Mouse (Mus musculus) neural tube, embryonic 14.5 days (tissue): ENCODE data around the gene Wdr6. TPM values are rescaled to one million over a fixed set of nuclear protein-coding genes. Genes with fewer than 3 reads are reported as not detected.

Source experiments
- ATAC-seq: fragments of 200-750 bp; cut with Nextera tagmentation; 2 replicates; pipeline ENCODE4 v1.8.0; 2017; ENCODE audit warnings: low read depth, mild to moderate bottlenecking, moderate TSS enrichment, moderate library complexity
- H3K27ac ChIP-seq: fragments of 300-500 bp; sonication (generic); 2 replicates; pipeline ENCODE4 v1.5.1; 2014; ENCODE audit warnings: low read depth, mild to moderate bottlenecking, control low read depth, low read length, moderate library complexity, mixed read lengths
- H3K27me3 ChIP-seq: fragments of 300-500 bp; sonication (generic); 2 replicates; pipeline ENCODE4 v1.6.1; 2014; ENCODE audit warnings: low read length; ENCODE audit not compliant: control insufficient read depth, insufficient read depth
- H3K36me3 ChIP-seq: fragments of 300-500 bp; sonication (generic); 2 replicates; pipeline ENCODE4 v1.6.1; 2014; ENCODE audit warnings: low read length, mixed read lengths; ENCODE audit not compliant: control insufficient read depth, insufficient read depth
- H3K4me1 ChIP-seq: fragments of 300-500 bp; sonication (generic); 2 replicates; pipeline ENCODE4 v1.6.1; 2014; ENCODE audit warnings: low read length; ENCODE audit not compliant: control insufficient read depth, insufficient read depth
- H3K4me2 ChIP-seq: fragments of 300-500 bp; sonication (generic); 2 replicates; pipeline ENCODE4 v1.6.1; 2014; ENCODE audit warnings: mild to moderate bottlenecking, low read depth, low read length, control low read depth
- H3K4me3 ChIP-seq: fragments of 300-500 bp; sonication (generic); 2 replicates; pipeline ENCODE4 v1.5.1; 2014; ENCODE audit warnings: low read depth, low read length, control low read depth, mixed read lengths
- H3K9ac ChIP-seq: fragments of 300-500 bp; sonication (generic); replicated peaks from 2 replicates; pipeline ENCODE4 v1.6.1; 2014; ENCODE audit warnings: low read depth, mild to moderate bottlenecking, control low read depth, low read length, mixed read lengths
- H3K9me3 ChIP-seq: fragments of 300-500 bp; sonication (generic); 2 replicates; pipeline ENCODE4 v1.6.1; 2016; ENCODE audit warnings: low read length; ENCODE audit not compliant: control insufficient read depth
- WGBS: fragments of 180-500 bp; shearing (Covaris S2); extraction: QIAGEN DNeasy Blood & Tissue Kit; methylation state at CpG from one replicate; pipeline ENCODE4 v1.1.7; 2014; 5-methylcytosine and 5-hydroxymethylcytosine counted together
- polyA plus RNA-seq: library from polyadenylated mRNA; unstranded; fragments of >200 nt; fragmentation: Nextera tagmentation; extraction: Ambion mirVana; gene quantifications from 2 replicates; pipeline ENCODE4 v1.2.1, GENCODE M21; 2014

The Wdr6 gene
- polyA plus RNA-seq, 1 experiment from 2014 or later, result 206 TPM

DNA sequence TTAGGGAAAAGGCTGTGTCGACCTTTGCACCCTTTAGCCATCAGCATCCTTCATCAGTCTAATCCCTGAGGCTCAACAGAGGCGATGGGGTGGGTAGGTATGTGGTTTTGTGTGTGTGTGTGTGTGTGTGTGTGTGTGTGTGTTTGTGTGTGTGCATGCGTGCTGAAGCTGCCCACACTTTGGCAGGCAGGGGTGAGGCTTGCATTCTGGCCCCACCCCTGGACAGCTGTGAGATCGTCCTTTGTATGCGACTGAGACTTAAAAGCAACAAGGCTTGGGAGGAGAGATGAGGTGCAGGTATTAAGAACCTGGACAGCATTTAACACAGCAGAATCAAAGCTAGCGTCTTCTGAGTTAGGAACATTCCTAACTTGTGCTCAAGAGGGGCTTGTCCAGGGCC lies 1.5 kb downstream of the Wdr6 start:
- Histone ChIP-seq H3K9ac (peak overlapping the region; percentile 97; the same call in 1 of the 2 replicates), H3K27ac (no peak overlapping the region), H3K27me3 (no peaks in the 10 kb centered on the region), H3K4me3 (peak overlapping the region; percentile 57), H3K36me3 (peaks cover 37% of the 10 kb centered on the region), H3K4me2 (peak overlapping the region; percentile 87), H3K9me3 (no peaks in the 10 kb centered on the region), H3K4me1 (peaks cover 46% of the 10 kb centered on the region)
- WGBS, result 58% methylated on average over 6 of the region's 6 CpGs
- no peak for ATAC-seq

- Histone ChIP-seq H3K36me3 (peaks cover 45% of the 10 kb centered on the region), H3K27me3 (no peaks in the 10 kb centered on the region), H3K4me1 (peaks cover 48% of the 10 kb centered on the region), H3K9ac (no peak overlapping the region), H3K9me3 (no peaks in the 10 kb centered on the region), H3K4me3 (no peak overlapping the region), H3K27ac (no peak overlapping the region), H3K4me2 (peak overlapping the region; percentile 87)
- no peak for ATAC-seq
- WGBS, result 89% methylated on average over 37 of the region's 37 CpGs
Measured at GRCm38 (mm10) chr9:108575321-108576297, 2.9 kb downstream of the Wdr6 start.

DNA sequence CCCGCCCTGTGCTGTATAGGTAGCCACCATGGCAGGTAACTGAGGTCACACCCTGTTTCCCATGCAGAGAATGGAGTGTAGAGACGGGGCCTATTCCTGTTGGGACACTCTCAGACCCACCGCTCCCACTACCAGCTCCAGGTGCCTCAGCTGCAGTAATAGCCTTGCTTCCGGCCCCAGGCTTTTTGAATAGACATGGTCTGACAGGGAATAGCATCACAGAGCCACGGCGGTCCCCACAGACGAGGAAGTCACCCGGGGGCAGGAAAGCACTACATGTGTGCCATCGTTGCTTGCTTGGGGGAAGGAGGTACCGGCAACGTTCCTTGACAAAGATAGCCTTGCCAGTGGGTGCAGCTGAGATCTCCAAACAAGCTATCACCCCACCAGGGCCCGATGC lies 3.6 kb downstream of the Wdr6 start:
- no peak for ATAC-seq
- peaks cover 45% of the 10 kb centered on the region for H3K36me3 ChIP-seq
- no peak overlapping the region for H3K9ac ChIP-seq
- H3K27me3 ChIP-seq, result no peaks in the 10 kb centered on the region
- 82% methylated on average over 12 of the region's 12 CpGs for WGBS
- peak overlapping the region; percentile 23; the same call in 1 of the 2 replicates for H3K4me2 ChIP-seq
- no peak overlapping the region for H3K4me3 ChIP-seq
- no peaks in the 10 kb centered on the region for H3K9me3 ChIP-seq
- no peak overlapping the region for H3K27ac ChIP-seq
- peaks cover 53% of the 10 kb centered on the region for H3K4me1 ChIP-seq

DNA sequence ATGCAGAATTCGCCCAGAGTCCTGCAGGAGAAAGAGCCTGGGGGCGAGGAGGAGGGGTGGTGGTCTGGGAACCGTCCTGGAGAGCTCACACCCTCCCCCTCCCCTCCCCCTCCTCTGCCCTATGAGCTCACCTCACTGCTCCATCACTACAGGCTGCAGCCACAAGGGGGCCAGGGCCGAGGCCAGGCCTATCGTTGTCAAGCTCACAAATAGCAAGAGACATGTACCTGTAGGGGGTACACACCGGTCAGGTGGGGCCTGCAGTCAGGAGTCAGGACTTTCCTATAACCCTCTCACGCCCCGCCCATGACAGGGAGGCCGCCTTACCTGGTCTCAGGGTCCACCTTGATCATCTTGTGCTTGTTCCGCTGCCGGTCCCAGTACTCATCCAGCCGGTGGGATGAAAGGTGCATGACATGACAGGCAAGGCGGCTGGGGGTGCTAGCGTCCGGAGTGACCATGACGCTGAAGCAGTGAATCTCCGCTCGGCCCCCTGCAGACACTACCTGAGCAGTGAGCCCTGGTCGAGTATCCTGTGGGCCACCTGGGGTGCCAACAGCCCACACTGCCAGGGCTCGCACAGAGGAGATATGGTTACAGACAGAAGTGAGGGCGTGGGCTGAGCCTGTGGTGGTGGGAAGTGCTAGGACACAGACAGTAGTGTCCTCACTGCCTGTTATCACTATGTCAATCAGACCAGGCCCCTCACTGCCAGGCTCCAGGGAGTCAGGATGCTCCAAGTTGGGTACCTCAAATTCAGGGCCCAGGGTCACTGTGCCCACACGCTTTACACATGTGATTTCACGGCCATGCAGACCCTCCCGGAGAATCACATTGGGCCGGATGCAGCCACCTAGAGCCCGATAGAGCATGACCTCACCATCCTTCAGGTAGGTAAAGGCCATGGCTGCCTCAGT lies 4.5 kb downstream of the Wdr6 start:
- no peak overlapping the region for H3K27ac ChIP-seq
- peaks cover 47% of the 10 kb centered on the region for H3K4me1 ChIP-seq
- H3K4me2 ChIP-seq, result no peak overlapping the region
- H3K9ac ChIP-seq, result no peak overlapping the region; the same call in 1 of the 2 replicates
- ATAC-seq, result no peak
- no peaks in the 10 kb centered on the region for H3K9me3 ChIP-seq
- no peaks in the 10 kb centered on the region for H3K27me3 ChIP-seq
- peaks cover 45% of the 10 kb centered on the region for H3K36me3 ChIP-seq
- 58% methylated on average over 25 of the region's 26 CpGs for WGBS
- no peak overlapping the region for H3K4me3 ChIP-seq

DNA sequence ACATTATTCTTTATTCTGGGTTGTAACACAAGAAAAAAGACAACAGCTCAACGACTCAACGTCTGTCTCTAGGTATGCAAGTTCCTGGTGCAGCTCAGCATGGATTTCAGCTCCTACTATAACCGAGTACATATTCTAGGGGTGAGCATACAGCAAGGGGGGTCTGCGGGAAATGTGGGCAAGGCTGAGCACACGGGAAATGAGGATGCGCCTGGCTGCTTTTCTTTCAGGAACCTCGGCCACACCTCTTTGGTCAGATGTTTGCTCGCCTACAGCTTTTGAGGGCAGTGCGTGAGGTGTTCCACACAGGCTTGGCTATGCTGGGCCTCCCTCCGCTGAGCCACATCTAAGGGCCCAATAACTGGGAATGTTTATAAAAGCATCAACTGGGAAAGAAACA lies 6.2 kb downstream of the Wdr6 start:
- no peak overlapping the region for H3K9ac ChIP-seq
- no peaks in the 10 kb centered on the region for H3K27me3 ChIP-seq
- no peak overlapping the region for H3K4me2 ChIP-seq
- no peak for ATAC-seq
- no peaks in the 10 kb centered on the region for H3K9me3 ChIP-seq
- peaks cover 50% of the 10 kb centered on the region for H3K4me1 ChIP-seq
- peaks cover 45% of the 10 kb centered on the region for H3K36me3 ChIP-seq
- no peak overlapping the region for H3K27ac ChIP-seq
- 87% methylated on average over 10 of the region's 10 CpGs for WGBS
- H3K4me3 ChIP-seq, result no peak overlapping the region

GRCm38 (mm10) chr9:108571401-108571973 lies 7.1 kb downstream of the Wdr6 start:
- 96% methylated on average over 16 of the region's 16 CpGs for WGBS
- ATAC-seq, result no peak
- Histone ChIP-seq H3K27me3 (no peaks in the 10 kb centered on the region), H3K36me3 (peaks cover 45% of the 10 kb centered on the region), H3K4me3 (no peak overlapping the region), H3K9ac (no peak overlapping the region), H3K27ac (no peak overlapping the region), H3K4me1 (peaks cover 42% of the 10 kb centered on the region), H3K9me3 (no peaks in the 10 kb centered on the region), H3K4me2 (no peak overlapping the region)

DNA sequence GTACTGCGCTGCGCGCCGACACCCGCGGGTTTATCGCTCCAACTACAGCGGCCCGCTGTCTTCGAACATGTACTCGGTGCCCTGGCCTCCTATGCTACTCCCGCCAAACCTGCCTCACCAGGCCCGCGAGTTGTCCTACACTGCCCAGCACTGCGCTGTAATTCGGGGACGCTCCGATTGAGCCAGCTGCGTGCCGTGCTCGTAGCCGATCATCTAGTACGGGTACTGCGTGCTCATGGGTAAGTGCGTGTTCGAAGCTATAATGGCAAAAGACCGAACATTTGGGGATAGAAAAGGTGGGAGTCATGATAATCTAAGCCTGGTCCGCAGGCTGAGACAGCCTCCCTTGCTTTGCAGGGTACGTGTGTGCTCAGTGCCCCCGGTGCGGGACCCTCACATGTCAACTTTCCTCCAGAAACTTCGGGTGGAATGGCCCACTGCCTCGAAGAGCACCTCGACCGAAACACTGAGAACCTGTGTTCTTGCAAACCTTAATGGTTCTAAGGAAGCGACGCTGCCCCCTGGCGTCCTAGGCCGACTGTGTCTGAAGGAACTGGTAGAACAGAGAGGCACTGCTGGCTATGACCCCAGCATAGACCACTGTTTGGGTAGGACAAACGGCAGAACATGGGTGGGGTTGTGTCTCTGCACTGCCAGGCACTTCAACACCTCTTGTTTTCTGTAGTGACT lies 8.2 kb downstream of the Wdr6 start:
- Histone ChIP-seq H3K36me3 (peaks cover 45% of the 10 kb centered on the region), H3K4me1 (peaks cover 39% of the 10 kb centered on the region)
- 1% methylated on average over 40 of the region's 40 CpGs for WGBS

More for the DNA sequence above, 8.2 kb downstream of the Wdr6 start:
- peak overlapping the region; percentile 53 for H3K9ac ChIP-seq
- H3K4me2 ChIP-seq, result peak overlapping the region; percentile 71
- peak; percentile 5; the same call in 1 of the 2 replicates for ATAC-seq
- H3K27ac ChIP-seq, result peak overlapping the region; percentile 35
- H3K27me3 ChIP-seq, result no peaks in the 10 kb centered on the region
- no peaks in the 10 kb centered on the region for H3K9me3 ChIP-seq
- H3K4me3 ChIP-seq, result peak overlapping the region; percentile 46
